Comparison of ENCODE assay signal across 10 mouse cellular contexts in genomic region chr9:95664290-95664989, GRCm38 (mm10). TPM values are rescaled to one million over a fixed set of nuclear protein-coding genes. Genes with fewer than 3 reads are reported as not detected.
DNase-seq lines count a peak whose midpoint lies in the region; ATAC-seq and TF ChIP-seq lines count a peak whose summit lies in the region.
"Had no signal": no experiment of that assay in that cellular context is flagged by ENCODE, and none has a peak within 500 bp of the region (broad histone marks: within the 10 kb centered on the region; RNA-seq: fewer than 3 reads in every experiment).

No protein-coding gene starts in this region.

- intact Hi-C loops in heart, postnatal 36 days (cut with DNase I): no loop called here
- intact Hi-C loops in gastrocnemius, postnatal 36 days (cut with DNase I): no loop called here

- no peaks in the 10 kb centered on the region for H3K27me3 ChIP-seq in heart, embryonic 12.5 days (replicated peaks)
- H3K27me3 ChIP-seq in midbrain, embryonic 14.5 days (ENCODE audit: control insufficient read depth, insufficient read depth, low read length): no peaks in the 10 kb centered on the region
- no peaks in the 10 kb centered on the region for H3K27me3 ChIP-seq in midbrain, postnatal 0 days (ENCODE audit: insufficient read depth, low read length)
- H3K27me3 ChIP-seq: neural tube, embryonic 12.5 days had no signal

- no peak overlapping the region for H3K4me3 ChIP-seq in heart, embryonic 12.5 days
- H3K4me3 ChIP-seq in midbrain, embryonic 14.5 days (replicated peaks; ENCODE audit: low read depth, low read length): no peak overlapping the region
- no peak overlapping the region for H3K4me3 ChIP-seq in midbrain, postnatal 0 days (ENCODE audit: low read depth, low read length)
- H3K4me3 ChIP-seq: neural tube, embryonic 12.5 days had no signal

- H3K27ac ChIP-seq in heart, embryonic 12.5 days (ENCODE audit: poor library complexity, severe bottlenecking): no peak overlapping the region
- H3K27ac ChIP-seq in midbrain, embryonic 14.5 days (replicated peaks; ENCODE audit: low read depth, low read length): no peak overlapping the region
- no peak overlapping the region for H3K27ac ChIP-seq in midbrain, postnatal 0 days (ENCODE audit: low read depth, low read length)
- H3K27ac ChIP-seq: neural tube, embryonic 12.5 days had no signal

- TF ChIP-seq CTCF in midbrain, postnatal 0 days (IDR thresholded peaks at IDR 0.05): no peak

- no peak overlapping the region for H3K9ac ChIP-seq in heart, embryonic 12.5 days
- H3K9ac ChIP-seq in midbrain, embryonic 14.5 days (replicated peaks; ENCODE audit: low read length): no peak overlapping the region
- no peak overlapping the region for H3K9ac ChIP-seq in midbrain, postnatal 0 days (replicated peaks; ENCODE audit: low read length, poor library complexity, severe bottlenecking)
- H3K9ac ChIP-seq: neural tube, embryonic 12.5 days had no signal

- WGBS in heart, embryonic 12.5 days: 42% methylated on average over 10 of the region's 10 CpGs
- 47% methylated on average over 10 of the region's 10 CpGs for WGBS in midbrain, embryonic 14.5 days
- WGBS in midbrain, postnatal 0 days: 39% methylated on average over 10 of the region's 10 CpGs

- H3K4me1 ChIP-seq in heart, embryonic 12.5 days (replicated peaks): peaks cover 5% of the 10 kb centered on the region
- H3K4me1 ChIP-seq in midbrain, embryonic 14.5 days (ENCODE audit: control insufficient read depth, insufficient read depth, low read length): no peaks in the 10 kb centered on the region
- no peaks in the 10 kb centered on the region for H3K4me1 ChIP-seq in midbrain, postnatal 0 days (ENCODE audit: insufficient read depth, low read length)
- H3K4me1 ChIP-seq: neural tube, embryonic 12.5 days had no signal

- DNase-seq in heart, postnatal 36 days: no peak
- peak; percentile 68 for DNase-seq in midbrain, embryonic 14.5 days
- no peak for DNase-seq in midbrain, postnatal 0 days (ENCODE audit: low spot score)
- peak; percentile 40 to 63 for DNase-seq in layer of hippocampus, adult 18-20 months (ENCODE audit: low spot score in 2 of 2)
- DNase-seq in right cerebral cortex, postnatal 36 days (ENCODE audit: low spot score in 2 of 2): peak; percentile 18 to 20
- no peak for DNase-seq in kidney, postnatal 4 days
- DNase-seq in gastrocnemius, postnatal 36 days: no peak
- DNase-seq: lung, postnatal 36 days had no signal

- no peaks in the 10 kb centered on the region for H3K9me3 ChIP-seq in heart, embryonic 12.5 days (replicated peaks)
- no peaks in the 10 kb centered on the region for H3K9me3 ChIP-seq in midbrain, embryonic 14.5 days (ENCODE audit: control insufficient read depth, low read length)
- H3K9me3 ChIP-seq in midbrain, postnatal 0 days (ENCODE audit: low read length): no peaks in the 10 kb centered on the region
- H3K9me3 ChIP-seq: neural tube, embryonic 12.5 days had no signal

- H3K36me3 ChIP-seq in heart, embryonic 12.5 days: no peaks in the 10 kb centered on the region
- no peaks in the 10 kb centered on the region for H3K36me3 ChIP-seq in midbrain, embryonic 14.5 days (ENCODE audit: control insufficient read depth, insufficient read depth, low read length)
- H3K36me3 ChIP-seq in midbrain, postnatal 0 days (ENCODE audit: insufficient read depth, low read length): no peaks in the 10 kb centered on the region
- H3K36me3 ChIP-seq: neural tube, embryonic 12.5 days had no signal

- no peak overlapping the region for H3K4me2 ChIP-seq in heart, embryonic 12.5 days
- no peak overlapping the region for H3K4me2 ChIP-seq in midbrain, embryonic 14.5 days (ENCODE audit: low read length)
- H3K4me2 ChIP-seq in midbrain, postnatal 0 days (ENCODE audit: low read depth, low read length, poor library complexity, severe bottlenecking): no peak overlapping the region
- H3K4me2 ChIP-seq: neural tube, embryonic 12.5 days had no signal

- 0 out of 2 replicates have a peak, but pooled peaks have one; percentile 18 for ATAC-seq in heart, embryonic 12.5 days (ENCODE audit: insufficient number of reproducible peaks, low FRiP score)
- peak; percentile 66; the same call in 1 of the 2 replicates for ATAC-seq in midbrain, embryonic 14.5 days (ENCODE audit: low FRiP score, low TSS enrichment)
- no peak for ATAC-seq in midbrain, postnatal 0 days (ENCODE audit: low FRiP score)

RNA-seq across cellular contexts. Expression of gene Pcolce2, which starts 27.0 kb away (rescaled TPM):
- 0.24 and 0.42 TPM in 2 replicates for polyA plus RNA-seq in heart, embryonic 12.5 days (2016; fragmentation: Nextera tagmentation; extraction: Ambion mirVana)
- total RNA-seq in heart, postnatal 36 days (2021): 10 to 100 TPM; 30.9 to 38.1 TPM
- 1.1 and 1.2 TPM in 2 replicates for polyA plus RNA-seq in midbrain, embryonic 14.5 days (2014; fragmentation: Nextera tagmentation; extraction: Ambion mirVana)
- 0.66 and 1.7 TPM in 2 replicates for total RNA-seq in midbrain, postnatal 0 days (2014; rRNA removed)
- 2.0 and 2.1 TPM in 2 replicates for polyA plus RNA-seq in midbrain, postnatal 0 days (2015; fragmentation: Nextera tagmentation; extraction: Ambion mirVana)
- 1 to 10 TPM; 4.1 to 4.6 TPM for total RNA-seq in layer of hippocampus, adult 18-20 months (2021)
- total RNA-seq in gastrocnemius, postnatal 36 days (2021): 1 to 10 TPM; 3.8 to 8.5 TPM

Comparison
In these comparisons a context has a peak if more than half of its experiments do, and no peak if none do; other contexts are left out.
1. DNase-seq: peak in midbrain, embryonic 14.5 days (single experiment), layer of hippocampus, adult 18-20 months (2 of 2) and right cerebral cortex, postnatal 36 days (2 of 2); none in heart, postnatal 36 days (0 of 2), midbrain, postnatal 0 days (single experiment), kidney, postnatal 4 days (0 of 2) and gastrocnemius, postnatal 36 days (0 of 2).